Mouse (Mus musculus) bone marrow macrophage, adult 2 months (primary cell): ENCODE results near the gene Aasdh. TPM values are rescaled to one million over a fixed set of nuclear protein-coding genes. Genes with fewer than 3 reads are reported as not detected.

Experiments
- H3K27ac ChIP-seq: 2 replicates; pipeline ENCODE4 v1.5.1; 2012; ENCODE audit warnings: low read depth, low read length; ENCODE audit not compliant: insufficient read depth
- H3K4me1 ChIP-seq: 2 replicates; pipeline ENCODE4 v1.6.1; 2012; ENCODE audit warnings: low read length; ENCODE audit not compliant: control insufficient read depth, insufficient read depth
- H3K4me3 ChIP-seq: 2 replicates; pipeline ENCODE4 v1.5.1; 2012; ENCODE audit warnings: mild to moderate bottlenecking, low read length, moderate library complexity; ENCODE audit not compliant: insufficient read depth
- CTCF ChIP-seq: IDR thresholded peaks from 2 replicates; pipeline ENCODE4 v1.5.1; 2012; ENCODE audit warnings: low read depth, mild to moderate bottlenecking, low read length, moderate library complexity
- POLR2A ChIP-seq: IDR thresholded peaks from 2 replicates; pipeline ENCODE4 v1.6.1; 2012; ENCODE audit warnings: mild to moderate bottlenecking, low read depth, low read length, borderline replicate concordance
- polyA plus RNA-seq: library from polyadenylated mRNA; stranded (reverse); fragments of >200 nt; gene quantifications from 2 replicates; pipeline ENCODE4 v1.2.4, GENCODE M21; 2012; ENCODE audit not compliant: missing spikeins, insufficient read depth, insufficient read length

The Aasdh gene
- polyA plus RNA-seq = 19.6 and 19.8 TPM in 2 replicates

DNA sequence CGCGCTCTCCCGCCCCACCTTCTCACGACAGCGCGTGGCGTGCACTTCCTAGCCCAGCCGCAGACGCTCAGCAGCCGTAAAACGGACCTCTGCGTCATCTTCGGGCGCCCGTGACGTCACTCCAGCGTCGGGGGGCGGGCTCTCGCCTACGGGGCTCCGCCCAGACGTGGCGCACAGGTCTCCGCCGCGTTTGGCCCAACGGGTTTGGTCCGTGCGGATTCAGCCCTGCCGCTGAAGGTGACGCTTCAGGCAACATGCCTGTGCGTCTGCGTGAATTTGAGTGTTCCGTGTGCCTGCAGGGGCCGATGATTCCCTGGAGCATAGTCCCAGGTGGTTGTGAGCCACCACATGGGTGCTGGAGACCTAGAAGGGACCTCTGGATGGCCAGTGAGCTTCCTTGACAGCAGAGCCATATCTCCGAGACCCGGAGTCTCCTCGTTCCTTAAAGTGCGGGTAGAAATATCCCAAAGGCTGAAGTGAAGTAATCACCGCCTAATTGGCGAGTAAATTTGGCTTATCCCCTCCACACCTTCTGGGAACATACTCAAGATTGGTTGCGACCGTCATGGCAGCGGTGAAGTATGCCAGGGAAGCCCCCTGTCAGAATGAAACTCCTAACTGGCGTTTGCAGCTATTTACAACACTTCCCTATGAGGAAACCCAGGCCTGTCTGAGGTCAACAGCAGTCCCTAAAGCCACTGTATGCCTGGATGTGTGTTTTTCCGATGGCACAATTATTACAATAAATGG lies at the start of gene Aasdh:
Gene Aasdh, minus strand, starts transcription at position 110 of the 750 bp plus-strand sequence.
- Histone ChIP-seq H3K4me1 (peaks cover 7% of the 10 kb centered on the region; the same call in 1 of the 2 replicates), H3K27ac (peak within 1 kb of the TSS; percentile 80), H3K4me3 (peak within 1 kb of the TSS; percentile 91)
- TF ChIP-seq CTCF = no peak
- TF ChIP-seq POLR2A = no peak

GRCm38 (mm10) chr5:76954271-76954900 lies 49.1 kb upstream of the Aasdh start:
- H3K27ac ChIP-seq = peak overlapping the region; percentile 46
- peak overlapping the region; percentile 8; the same call in 1 of the 2 replicates for H3K4me3 ChIP-seq
- no peak for TF ChIP-seq CTCF
- no peak for TF ChIP-seq POLR2A
- peaks cover 16% of the 10 kb centered on the region for H3K4me1 ChIP-seq

DNA sequence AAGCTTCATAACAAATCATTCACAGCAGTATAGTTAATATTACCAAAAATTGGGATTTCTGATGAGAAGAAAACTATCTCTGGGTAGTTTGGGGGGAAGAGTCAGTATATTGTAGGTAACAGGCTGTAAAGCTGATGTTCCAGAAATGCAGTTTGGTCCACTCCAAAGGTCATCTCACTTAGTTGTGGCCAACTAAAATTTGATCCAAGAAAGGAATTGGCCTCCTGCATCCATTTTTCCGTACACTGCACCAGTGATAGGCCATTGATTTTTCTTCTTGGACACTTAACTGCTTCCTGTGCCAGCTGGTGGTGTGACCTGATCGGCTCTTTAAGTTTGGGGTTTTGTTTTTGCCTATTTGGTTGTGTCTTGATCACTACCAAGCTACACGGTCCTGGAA lies 48.5 kb upstream of the Aasdh start:
- H3K4me1 ChIP-seq = peaks cover 18% of the 10 kb centered on the region
- TF ChIP-seq CTCF (no peak), POLR2A (no peak)
- no peak overlapping the region; the same call in 1 of the 2 replicates for H3K4me3 ChIP-seq
- peak overlapping the region; percentile 46 for H3K27ac ChIP-seq

GRCm38 (mm10) chr5:76952112-76953040 lies 47.1 kb upstream of the Aasdh start:
- TF ChIP-seq CTCF (no peak), POLR2A (no peak)
- H3K4me3 ChIP-seq = peak overlapping the region; percentile 71
- peak overlapping the region; percentile 65 for H3K27ac ChIP-seq
- H3K4me1 ChIP-seq = peaks cover 27% of the 10 kb centered on the region

DNA sequence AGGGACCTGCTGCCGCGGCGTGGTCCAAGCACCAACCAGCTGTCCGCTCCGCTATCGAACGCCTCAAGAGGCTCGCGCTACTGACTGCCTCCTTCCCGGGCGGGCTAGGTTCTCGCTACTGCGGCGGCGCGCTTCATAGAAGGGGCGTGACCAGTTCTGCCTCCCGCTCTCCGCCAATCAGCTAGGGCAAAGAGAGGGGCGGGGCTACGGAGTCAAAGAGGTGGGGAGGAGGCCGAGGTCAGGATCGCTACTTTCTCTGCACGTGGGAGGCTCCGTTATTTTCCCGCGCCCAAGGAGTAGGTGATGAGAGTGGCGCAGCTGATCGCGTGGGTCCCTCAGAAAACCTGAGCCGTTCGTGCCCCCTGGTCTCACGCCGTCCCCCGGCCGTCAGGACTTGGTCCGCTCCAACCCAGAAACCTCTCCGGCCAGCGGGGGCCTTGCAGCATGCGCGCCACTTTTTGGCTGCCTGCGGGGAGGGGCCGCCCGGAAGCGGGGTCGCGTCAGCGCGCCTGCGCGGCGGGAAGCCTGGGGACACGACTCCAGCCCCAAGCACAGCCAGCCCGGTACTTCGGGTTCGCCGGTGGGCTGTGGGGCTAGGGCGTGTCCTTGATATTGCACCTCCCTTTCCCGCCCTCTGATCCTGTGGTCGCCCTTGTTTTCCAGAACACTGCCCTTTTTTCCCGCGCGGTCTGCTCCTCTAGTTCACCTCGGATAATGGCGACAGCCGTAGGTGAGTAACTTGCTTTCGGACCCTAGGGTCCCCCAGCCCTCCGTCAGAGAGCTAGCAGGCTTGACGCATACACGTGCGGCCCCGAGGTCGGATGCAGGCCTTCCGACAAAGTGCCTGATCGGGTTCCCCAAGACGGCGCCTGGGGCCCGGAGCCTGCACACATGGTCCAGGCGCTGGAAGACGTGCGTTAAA lies 46.1 kb upstream of the Aasdh start, which contains the start of the genes Paics and Ppat:
Gene Paics, plus strand, starts transcription at position 202 of the 922 bp plus-strand sequence.
Gene Ppat, minus strand, starts transcription at position 473 of the 922 bp plus-strand sequence.
- peak within 1 kb of the TSS; percentile 71 for H3K4me3 ChIP-seq
- TF ChIP-seq POLR2A = 0 out of 2 replicates have a peak, but pooled peaks have one; percentile 3
- TF ChIP-seq CTCF = no peak
- peaks cover 32% of the 10 kb centered on the region for H3K4me1 ChIP-seq
- peak within 1 kb of the TSS; percentile 65 for H3K27ac ChIP-seq

GRCm38 (mm10) chr5:76950343-76951105 lies 45.2 kb upstream of the Aasdh start:
- peak overlapping the region; percentile 71 for H3K4me3 ChIP-seq
- TF ChIP-seq CTCF (no peak), POLR2A (no peak)
- H3K27ac ChIP-seq = peak overlapping the region; percentile 25
- peaks cover 34% of the 10 kb centered on the region for H3K4me1 ChIP-seq

- TF ChIP-seq CTCF (no peak), POLR2A (no peak)
- H3K27ac ChIP-seq = no peak overlapping the region
- H3K4me1 ChIP-seq = peaks cover 20% of the 10 kb centered on the region
- H3K4me3 ChIP-seq = no peak overlapping the region
Observed at GRCm38 (mm10) chr5:76947758-76948157, 42.4 kb upstream of the Aasdh start.

GRCm38 (mm10) chr5:76947142-76947541 lies 41.8 kb upstream of the Aasdh start:
- TF ChIP-seq POLR2A = no peak
- TF ChIP-seq CTCF = no peak
- Histone ChIP-seq H3K4me3 (no peak overlapping the region), H3K27ac (no peak overlapping the region), H3K4me1 (peaks cover 20% of the 10 kb centered on the region)
